ENCODE assay signal across 8 mouse cellular contexts in the genomic region with DNA sequence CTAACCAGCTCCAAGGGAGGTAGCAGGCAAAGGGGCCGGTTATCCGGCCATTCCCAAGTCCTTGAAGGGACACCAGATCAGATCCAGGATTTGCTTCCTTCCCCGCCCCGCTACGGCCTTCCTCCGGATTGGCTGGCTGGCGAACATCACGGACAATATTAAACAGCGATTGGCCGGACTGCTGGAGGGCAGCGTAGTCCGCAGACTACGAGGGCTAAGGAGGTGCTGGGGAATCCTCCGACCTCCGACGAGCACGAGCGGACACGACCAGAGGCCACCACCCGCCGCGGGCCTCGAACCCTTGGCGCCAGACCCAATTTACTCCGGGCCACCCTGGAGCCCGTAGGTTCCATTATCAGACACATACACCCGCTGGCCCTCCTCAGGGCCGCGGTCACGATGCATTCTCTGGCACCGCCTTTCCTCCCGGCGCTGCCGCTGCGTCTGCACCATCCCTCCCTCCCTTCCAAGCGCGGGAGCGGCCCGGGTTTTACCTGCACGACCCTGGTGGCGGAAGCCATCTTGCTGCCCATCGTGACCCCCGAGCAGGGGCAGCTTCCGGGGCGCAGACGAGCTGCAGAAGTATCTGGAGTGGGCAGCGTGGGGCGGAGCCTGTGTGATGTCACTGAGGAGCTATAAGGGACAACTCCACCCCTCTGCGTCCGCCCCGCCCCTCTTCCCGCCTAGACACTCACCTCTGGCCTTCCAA. TPM values are rescaled to one million over a fixed set of nuclear protein-coding genes. Genes with fewer than 3 reads are reported as not detected.
DNase-seq lines count a peak whose midpoint lies in the region; ATAC-seq lines count a peak whose summit lies in the region.

TSS of gene Mrps36 (minus strand) at position 624 of the 709 bp plus-strand sequence.

- WGBS in hindbrain, embryonic 11.5 days: under 1% methylated on average over 52 of the region's 52 CpGs

- no peaks in the 10 kb centered on the region for H3K9me3 ChIP-seq in hindbrain, embryonic 11.5 days (ENCODE audit: control insufficient read depth, low read length)

- H3K27ac ChIP-seq in hindbrain, embryonic 11.5 days (ENCODE audit: low read depth, low read length): peak within 1 kb of the TSS; percentile 96

- peak within 1 kb of the TSS; percentile 53 for H3K4me2 ChIP-seq in hindbrain, embryonic 11.5 days (replicated peaks; ENCODE audit: low read depth, low read length)

- peak within 1 kb of the TSS; percentile 87 for H3K4me3 ChIP-seq in hindbrain, embryonic 11.5 days (ENCODE audit: low read depth, low read length)

- H3K4me1 ChIP-seq in hindbrain, embryonic 11.5 days (replicated peaks; ENCODE audit: control insufficient read depth, insufficient read depth, low read length): no peaks in the 10 kb centered on the region

- peak within 1 kb of the TSS; percentile 84 for H3K9ac ChIP-seq in hindbrain, embryonic 11.5 days (ENCODE audit: low read depth, low read length)

- DNase-seq in MN1 (ENCODE audit: low spot score): peak; percentile 97
- peak; percentile 97 for DNase-seq in cerebellum, adult 9-10 months
- peak; percentile 91 to 93 for DNase-seq in frontal cortex, adult 2 months (ENCODE audit: extremely low spot score in 1 of 2, low spot score in 1 of 2)
- peak; percentile 93 for DNase-seq in hindbrain, embryonic 11.5 days (ENCODE audit: low spot score)
- peak; percentile 81 to 85 for DNase-seq in layer of hippocampus, postnatal 10 days (ENCODE audit: low spot score in 2 of 2)
- peak; percentile 96 for DNase-seq in lung, postnatal 10 days
- DNase-seq in ovary, postnatal 36 days (ENCODE audit: low spot score): peak; percentile 91
- DNase-seq in thymus, postnatal 25 days: peak; percentile 94

- ATAC-seq in hindbrain, embryonic 11.5 days (ENCODE audit: low FRiP score): peak; percentile 98

- no peaks in the 10 kb centered on the region for H3K27me3 ChIP-seq in hindbrain, embryonic 11.5 days (ENCODE audit: control insufficient read depth, insufficient read depth, low read length)

- no peaks in the 10 kb centered on the region for H3K36me3 ChIP-seq in hindbrain, embryonic 11.5 days (ENCODE audit: control insufficient read depth, insufficient read depth, low read length)

RNA-seq across cellular contexts. Expression of gene Mrps36, which starts in this region (rescaled TPM):
- polyA plus RNA-seq in frontal cortex, adult 2 months (2012; rRNA removed): 79.5 and 83.3 TPM in 2 replicates
- 135 and 139 TPM in 2 replicates for polyA plus RNA-seq in hindbrain, embryonic 11.5 days (2014; fragmentation: Nextera tagmentation; extraction: Ambion mirVana)
- total RNA-seq in layer of hippocampus, postnatal 10 days (2021): 10 to 100 TPM; 59.0 to 60.2 TPM

Comparison
In these comparisons a context has a peak if more than half of its experiments do, and no peak if none do; other contexts are left out.
1. Peak in every context shown above with its lines: DNase-seq, ATAC-seq, H3K4me3 ChIP-seq and H3K27ac ChIP-seq.